Mouse (Mus musculus): Measurements from ENCODE around the gene Rpia. TPM values are rescaled to one million over a fixed set of nuclear protein-coding genes. Genes with fewer than 3 reads are reported as not detected.
A peak's percentile ranks its signal among the peaks of the same experiment; 100 is the strongest.

Rpia gene
- polyA plus RNA-seq, 1 experiment: 27.8 TPM

DNA sequence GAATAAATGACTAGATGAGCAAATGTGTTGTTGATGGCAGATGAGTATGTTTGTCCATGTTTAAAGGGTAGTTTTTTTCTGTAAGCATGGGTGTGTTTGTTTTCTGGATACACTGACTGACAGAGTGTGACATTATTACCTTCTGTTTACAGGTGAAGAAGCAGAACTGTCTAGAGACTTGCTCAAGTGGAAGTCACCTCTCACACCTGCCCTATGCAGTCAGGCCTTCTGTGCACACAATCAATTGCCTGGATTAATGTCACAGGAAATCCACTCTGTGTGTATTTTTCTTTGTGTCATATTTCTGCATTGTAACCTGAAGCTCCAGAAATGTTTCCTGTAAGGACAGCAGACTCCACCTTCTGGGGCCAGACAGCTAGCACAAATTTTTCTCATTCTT is 51.5 kb downstream of the Rpia start:
- no peak for TF ChIP-seq GATA1 (IDR thresholded peaks at IDR 0.05; ENCODE audit: low read length)

- peak; percentile 36 for TF ChIP-seq GATA1 (IDR thresholded peaks at IDR 0.05; ENCODE audit: low read length)
Measured at GRCm38 (mm10) chr6:70739456-70739855, 52.6 kb downstream of the Rpia start.

DNA sequence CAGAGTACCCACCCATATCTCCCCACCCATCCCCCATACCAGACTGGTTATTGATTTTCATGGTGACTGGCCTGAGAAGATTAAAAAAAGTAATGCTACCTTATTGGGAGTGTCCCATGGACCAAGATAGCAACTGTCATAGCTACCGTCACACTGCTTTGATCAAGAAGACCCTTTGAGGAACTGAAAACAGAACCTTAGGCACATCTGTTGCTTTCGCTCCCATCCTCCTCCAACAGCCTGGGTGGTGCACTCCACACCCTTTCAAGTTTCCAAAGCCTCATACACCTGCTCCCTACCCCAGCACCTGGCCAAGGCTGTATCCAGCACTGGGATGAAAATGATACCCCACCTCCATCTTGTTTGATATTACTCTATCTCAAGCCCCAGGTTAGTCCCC is 56.5 kb downstream of the Rpia start:
- TF ChIP-seq GATA1 (IDR thresholded peaks at IDR 0.05; ENCODE audit: low read length): no peak

DNA sequence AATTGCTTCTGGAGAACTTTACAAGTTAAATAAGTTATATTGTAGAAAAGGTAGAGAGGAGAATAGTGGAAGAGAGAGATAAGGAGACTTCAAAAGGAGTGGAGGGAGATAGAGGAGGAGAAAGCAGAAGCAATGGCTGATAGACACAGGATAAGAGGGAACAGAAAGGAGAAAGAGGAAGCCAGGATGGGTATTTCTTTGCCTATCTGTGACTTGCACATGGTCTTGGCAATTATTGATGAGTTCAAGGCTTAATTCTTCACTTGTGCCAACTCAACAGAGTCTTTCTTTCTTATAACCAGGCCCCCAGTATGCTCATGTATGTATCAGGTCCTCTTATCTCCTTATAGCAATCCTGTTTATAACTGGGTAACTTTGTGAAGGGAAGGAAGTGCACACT is 61.2 kb downstream of the Rpia start:
- peak; percentile 91 for TF ChIP-seq GATA1 (IDR thresholded peaks at IDR 0.05; ENCODE audit: low read length)

GRCm38 (mm10) chr6:70729125-70729524 is 62.9 kb downstream of the Rpia start:
- no peak for TF ChIP-seq GATA1 (IDR thresholded peaks at IDR 0.05; ENCODE audit: low read length)

DNA sequence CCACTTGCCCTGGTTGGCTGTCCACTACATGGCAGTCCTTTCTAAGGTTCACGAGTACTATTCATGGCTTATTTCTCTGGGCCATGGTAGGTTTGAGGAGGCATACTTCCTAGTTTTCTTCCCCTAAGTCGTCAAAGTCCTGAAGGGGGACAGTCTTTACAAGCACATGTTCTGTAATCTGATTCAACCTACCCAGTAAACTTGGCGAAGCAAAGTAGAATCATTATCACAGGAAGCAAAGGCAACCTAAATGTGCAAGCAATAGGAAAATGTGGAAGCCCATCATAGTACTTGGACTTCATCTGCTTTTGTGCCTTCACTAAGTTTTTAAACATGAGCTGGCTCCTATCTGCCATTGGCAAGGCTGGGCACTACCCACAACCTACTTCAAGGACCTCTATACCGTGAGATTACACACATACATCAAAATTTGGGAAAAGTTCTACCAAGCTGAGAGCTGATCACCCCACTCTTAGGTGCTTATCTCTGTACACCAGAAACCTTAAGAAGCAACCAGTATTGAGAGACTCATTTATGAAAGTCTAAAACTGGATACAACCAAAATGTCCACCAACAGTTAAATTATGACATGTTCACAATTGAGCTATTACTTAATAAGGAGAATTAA is 64.8 kb downstream of the Rpia start:
- peak; percentile 3 for TF ChIP-seq GATA1 (IDR thresholded peaks at IDR 0.05; ENCODE audit: low read length)

- TF ChIP-seq GATA1 (IDR thresholded peaks at IDR 0.05; ENCODE audit: low read length): no peak
Measured at GRCm38 (mm10) chr6:70725639-70726038, 66.4 kb downstream of the Rpia start.

DNA sequence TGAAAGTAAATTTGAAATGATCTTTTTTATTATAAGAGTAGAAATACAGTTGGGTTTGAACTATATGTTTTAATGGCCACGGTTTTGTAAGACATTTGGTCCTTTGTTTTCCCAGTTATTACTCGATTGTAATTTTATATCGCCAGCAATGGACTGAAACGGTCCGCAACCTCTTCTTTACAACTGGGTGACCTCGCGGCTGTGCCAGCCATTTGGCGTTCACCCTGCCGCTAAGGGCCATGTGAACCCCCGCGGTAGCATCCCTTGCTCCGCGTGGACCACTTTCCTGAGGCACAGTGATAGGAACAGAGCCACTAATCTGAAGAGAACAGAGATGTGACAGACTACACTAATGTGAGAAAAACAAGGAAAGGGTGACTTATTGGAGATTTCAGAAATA is 67.3 kb downstream of the Rpia start:
- TF ChIP-seq GATA1 (IDR thresholded peaks at IDR 0.05; ENCODE audit: low read length): no peak

DNA sequence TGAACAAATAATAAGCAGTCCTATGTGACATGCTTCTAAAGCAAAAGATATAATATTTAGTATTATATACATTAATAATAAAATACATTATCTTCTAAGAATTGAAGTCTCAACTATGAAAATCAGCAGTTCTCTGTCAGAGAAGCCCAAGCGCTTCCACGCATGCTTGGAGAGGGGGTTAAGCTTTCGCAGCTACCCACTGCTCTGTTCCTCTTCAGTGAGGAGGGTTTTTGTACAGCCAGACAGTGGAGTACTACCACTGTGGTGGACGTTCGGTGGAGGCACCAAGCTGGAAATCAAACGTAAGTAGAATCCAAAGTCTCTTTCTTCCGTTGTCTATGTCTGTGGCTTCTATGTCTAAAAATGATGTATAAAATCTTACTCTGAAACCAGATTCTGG is 69.7 kb downstream of the Rpia start:
- no peak for TF ChIP-seq GATA1 (IDR thresholded peaks at IDR 0.05; ENCODE audit: low read length)

DNA sequence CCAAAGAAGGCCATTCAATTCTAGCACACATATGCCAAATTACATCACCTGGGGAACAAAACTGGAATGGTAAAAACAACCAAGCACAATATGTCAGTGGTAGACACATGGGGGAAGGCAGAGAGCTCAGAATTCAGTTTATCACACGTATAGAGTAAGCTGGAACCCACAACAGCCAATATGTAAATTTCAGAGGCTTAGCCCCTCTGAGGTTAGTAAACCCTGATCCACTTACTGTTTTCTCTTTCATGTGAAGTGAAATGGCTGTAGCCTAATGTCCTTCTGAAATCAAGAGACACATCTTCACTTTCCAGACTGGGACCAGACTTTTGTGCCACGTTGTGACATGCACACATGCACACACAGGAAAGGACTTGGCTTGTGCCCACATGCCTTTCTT is 73.3 kb downstream of the Rpia start:
- TF ChIP-seq GATA1 (IDR thresholded peaks at IDR 0.05; ENCODE audit: low read length): no peak

DNA sequence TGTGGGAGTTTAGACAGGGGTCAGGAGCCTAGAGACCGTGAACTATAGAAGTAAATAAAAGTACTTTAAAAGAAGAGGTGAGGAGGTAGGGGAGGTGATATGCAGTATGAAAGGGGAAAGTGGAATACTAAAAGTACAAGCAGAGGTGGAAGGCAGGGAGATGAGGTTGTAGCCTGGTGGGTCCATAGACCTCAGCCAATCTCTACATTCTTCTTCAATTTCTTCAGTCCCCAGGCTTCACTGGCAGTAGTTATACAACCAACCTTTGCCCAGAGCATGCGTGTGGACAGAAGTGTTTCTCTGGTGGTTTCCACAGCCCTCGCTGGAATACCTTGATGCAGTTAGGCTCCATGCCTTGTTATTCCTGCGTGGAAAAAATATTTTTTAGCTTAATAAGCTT is 73.9 kb downstream of the Rpia start:
- TF ChIP-seq GATA1 (IDR thresholded peaks at IDR 0.05; ENCODE audit: low read length): no peak

GRCm38 (mm10) chr6:70716701-70717393 is 75.2 kb downstream of the Rpia start:
- no peak for TF ChIP-seq GATA1 (IDR thresholded peaks at IDR 0.05; ENCODE audit: low read length)

Other genes starting within 250 kb of the Rpia start
- 1.6 and 3.4 TPM in 2 replicates for gene Eif2ak3, start 52.3 kb upstream of the Rpia start, polyA plus RNA-seq (2012)
- gene Tex37, start 126.7 kb upstream of the Rpia start, polyA plus RNA-seq (2012): not detected in 2 replicates
- not detected in 2 replicates for gene Foxi3, start 164.3 kb upstream of the Rpia start, polyA plus RNA-seq (2012)